Mouse (Mus musculus) megakaryocyte, embryonic 14.5 days (primary cell): ENCODE data around the gene Gstcd. TPM values are rescaled to one million over a fixed set of nuclear protein-coding genes. Genes with fewer than 3 reads are reported as not detected.

Source experiments
- H3K27me3 ChIP-seq: replicated peaks from 2 replicates; pipeline ENCODE3; 2012; ENCODE audit warnings: inconsistent platforms
- H3K36me3 ChIP-seq: replicated peaks from 2 replicates; pipeline ENCODE3; 2012; ENCODE audit warnings: low read length, inconsistent platforms, mixed read lengths
- H3K4me1 ChIP-seq: 2 replicates; pipeline ENCODE4 v1.6.1; 2012; ENCODE audit warnings: inconsistent platforms
- H3K4me3 ChIP-seq: replicated peaks from 2 replicates; pipeline ENCODE3; 2012; ENCODE audit warnings: moderate library complexity, mild to moderate bottlenecking, inconsistent platforms
- H3K9me3 ChIP-seq: 2 replicates; pipeline ENCODE4 v1.6.1; 2012; ENCODE audit warnings: inconsistent platforms
- FLI1 ChIP-seq: IDR thresholded peaks from 2 replicates; pipeline ENCODE4 v1.6.1; 2012; ENCODE audit warnings: low read length, inconsistent platforms, mixed read lengths
- GATA1 ChIP-seq: IDR thresholded peaks from 3 replicates; pipeline ENCODE4 v1.6.1; 2012; ENCODE audit warnings: mixed read lengths, low read length, inconsistent platforms, borderline replicate concordance
- polyA plus RNA-seq: library from polyadenylated mRNA; stranded (reverse); fragments of >175 nt; gene quantifications from 2 replicates; pipeline ENCODE4 v1.2.3, GENCODE M21; 2012; ENCODE audit warnings: low replicate concordance; ENCODE audit not compliant: insufficient read depth

Gene Gstcd
- 3.2 and 3.7 TPM in 2 replicates for polyA plus RNA-seq

GRCm38 (mm10) chr3:133091664-133092273, at the start of gene Gstcd, which contains the start of gene Ints12:
Gene Gstcd, minus strand, starts transcription at chr3:133092033.
Gene Ints12, plus strand, starts transcription at chr3:133091840.
- Histone ChIP-seq H3K9me3 (no peaks in the 10 kb centered on the region), H3K4me1 (peaks cover 40% of the 10 kb centered on the region), H3K4me3 (peak within 1 kb of the TSS; percentile 92), H3K36me3 (peaks cover 14% of the 10 kb centered on the region), H3K27me3 (no peaks in the 10 kb centered on the region)
- peak; percentile 93; the same call in 1 of the 2 replicates for TF ChIP-seq FLI1
- no peak for TF ChIP-seq GATA1

- Histone ChIP-seq H3K4me3 (no peak overlapping the region), H3K4me1 (no peaks in the 10 kb centered on the region), H3K27me3 (no peaks in the 10 kb centered on the region), H3K36me3 (no peaks in the 10 kb centered on the region), H3K9me3 (no peaks in the 10 kb centered on the region)
- TF ChIP-seq GATA1 (no peak), FLI1 (no peak)
These were observed 40.8 kb upstream of the Gstcd start for GRCm38 (mm10) chr3:133132611-133133010.

- TF ChIP-seq GATA1 = no peak
- no peak for TF ChIP-seq FLI1
- Histone ChIP-seq H3K4me1 (no peaks in the 10 kb centered on the region), H3K4me3 (no peak overlapping the region), H3K9me3 (no peaks in the 10 kb centered on the region), H3K36me3 (no peaks in the 10 kb centered on the region), H3K27me3 (no peaks in the 10 kb centered on the region)
These were observed 39.5 kb upstream of the Gstcd start for GRCm38 (mm10) chr3:133131372-133131771.

GRCm38 (mm10) chr3:133113281-133113680, 21.4 kb upstream of the Gstcd start:
- Histone ChIP-seq H3K36me3 (peaks cover 20% of the 10 kb centered on the region), H3K9me3 (peaks cover 3% of the 10 kb centered on the region; the same call in 1 of the 2 replicates), H3K4me3 (no peak overlapping the region), H3K27me3 (no peaks in the 10 kb centered on the region), H3K4me1 (peaks cover 3% of the 10 kb centered on the region; the same call in 1 of the 2 replicates)
- no peak for TF ChIP-seq FLI1
- no peak for TF ChIP-seq GATA1

GRCm38 (mm10) chr3:133111741-133112140, 19.9 kb upstream of the Gstcd start:
- H3K36me3 ChIP-seq = peaks cover 36% of the 10 kb centered on the region
- H3K4me3 ChIP-seq = no peak overlapping the region
- no peaks in the 10 kb centered on the region for H3K27me3 ChIP-seq

GRCm38 (mm10) chr3:133109844-133110243, 18.0 kb upstream of the Gstcd start:
- Histone ChIP-seq H3K9me3 (peaks cover 3% of the 10 kb centered on the region; the same call in 1 of the 2 replicates), H3K36me3 (peaks cover 55% of the 10 kb centered on the region), H3K4me3 (no peak overlapping the region), H3K4me1 (peaks cover 3% of the 10 kb centered on the region; the same call in 1 of the 2 replicates), H3K27me3 (no peaks in the 10 kb centered on the region)
- TF ChIP-seq FLI1 (no peak), GATA1 (no peak)

More at GRCm38 (mm10) chr3:133111741-133112140, 19.9 kb upstream of the Gstcd start:
- peaks cover 3% of the 10 kb centered on the region; the same call in 1 of the 2 replicates for H3K4me1 ChIP-seq
- H3K9me3 ChIP-seq = peaks cover 3% of the 10 kb centered on the region; the same call in 1 of the 2 replicates
- no peak for TF ChIP-seq GATA1
- TF ChIP-seq FLI1 = no peak

GRCm38 (mm10) chr3:133108731-133109130, 16.9 kb upstream of the Gstcd start:
- H3K9me3 ChIP-seq = peaks cover 3% of the 10 kb centered on the region; the same call in 1 of the 2 replicates
- H3K27me3 ChIP-seq = no peaks in the 10 kb centered on the region
- H3K4me1 ChIP-seq = peaks cover 6% of the 10 kb centered on the region
- H3K36me3 ChIP-seq = peaks cover 65% of the 10 kb centered on the region
- no peak overlapping the region for H3K4me3 ChIP-seq
- no peak for TF ChIP-seq GATA1

- Histone ChIP-seq H3K27me3 (no peaks in the 10 kb centered on the region), H3K4me3 (no peak overlapping the region), H3K36me3 (peaks cover 97% of the 10 kb centered on the region), H3K9me3 (no peaks in the 10 kb centered on the region), H3K4me1 (peaks cover 7% of the 10 kb centered on the region)
- no peak for TF ChIP-seq GATA1
- TF ChIP-seq FLI1 = no peak
These were observed 12.6 kb upstream of the Gstcd start for GRCm38 (mm10) chr3:133104436-133104835.

- TF ChIP-seq GATA1 (no peak), FLI1 (no peak)
These were observed 11.9 kb upstream of the Gstcd start for GRCm38 (mm10) chr3:133103768-133104167.

GRCm38 (mm10) chr3:133098909-133099308, 7.1 kb upstream of the Gstcd start:
- TF ChIP-seq GATA1 (no peak), FLI1 (no peak)

More at GRCm38 (mm10) chr3:133103768-133104167, 11.9 kb upstream of the Gstcd start:
- Histone ChIP-seq H3K27me3 (no peaks in the 10 kb centered on the region), H3K4me3 (peak overlapping the region; percentile 21), H3K9me3 (no peaks in the 10 kb centered on the region), H3K36me3 (peaks cover 97% of the 10 kb centered on the region), H3K4me1 (peaks cover 7% of the 10 kb centered on the region)

More at GRCm38 (mm10) chr3:133098909-133099308, 7.1 kb upstream of the Gstcd start:
- Histone ChIP-seq H3K27me3 (no peaks in the 10 kb centered on the region), H3K9me3 (no peaks in the 10 kb centered on the region), H3K4me1 (peaks cover 26% of the 10 kb centered on the region), H3K4me3 (no peak overlapping the region), H3K36me3 (peaks cover 84% of the 10 kb centered on the region)
